Mouse (Mus musculus) monocyte, adult 5-6 weeks (primary cell): ENCODE data around the gene Zfp449. TPM values are rescaled to one million over a fixed set of nuclear protein-coding genes. Genes with fewer than 3 reads are reported as not detected.
"Not testable (repeated sequence)": the region's sequence is repeated elsewhere in the genome, so short reads cannot be mapped to it uniquely, and the experiment has no call there.

ENCODE experiments used
- ATAC-seq: fragments of 153-309, 156-312 bp; replicated peaks from 2 replicates; pipeline ENCODE4 v1.8.0; 2017; ENCODE audit warnings: mild to moderate bottlenecking; ENCODE audit not compliant: low TSS enrichment, insufficient number of reproducible peaks, severe bottlenecking, poor library complexity, low FRiP score
- total RNA-seq: library from RNA; stranded (forward); fragments of 200-1000, 200-491, 200-594 nt; gene quantifications from 3 replicates; pipeline ENCODE4 v1.2.3, GENCODE M21; 2017

Zfp449 gene
- total RNA-seq: 0.29 TPM in 1 of 3 replicates, not detected in the others

GRCm38 (mm10) chrX:56346176-56346931 lies at the start of gene Zfp449:
Gene Zfp449, plus strand, starts transcription at chrX:56346400.
- no peak for ATAC-seq

DNA sequence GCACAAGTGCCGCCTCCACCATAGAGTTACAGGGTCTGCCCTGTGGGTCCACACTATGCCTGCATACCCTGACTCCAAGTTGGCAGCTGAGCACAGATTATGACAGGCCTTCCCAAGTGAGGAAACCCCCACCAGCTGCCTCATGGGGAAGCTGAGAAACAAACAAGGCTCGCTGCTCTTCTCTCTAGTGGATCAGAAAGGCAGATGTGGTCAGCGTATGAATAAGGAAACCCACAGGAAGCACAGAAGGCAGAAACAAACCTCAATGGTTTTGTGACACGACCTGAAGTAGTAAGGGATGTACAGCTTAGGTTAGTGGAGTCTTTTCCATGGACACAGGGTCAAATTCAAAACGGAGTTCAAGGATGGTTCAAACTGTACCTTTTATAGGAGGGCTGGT lies 38.6 kb upstream of the Zfp449 start:
- no peak for ATAC-seq

DNA sequence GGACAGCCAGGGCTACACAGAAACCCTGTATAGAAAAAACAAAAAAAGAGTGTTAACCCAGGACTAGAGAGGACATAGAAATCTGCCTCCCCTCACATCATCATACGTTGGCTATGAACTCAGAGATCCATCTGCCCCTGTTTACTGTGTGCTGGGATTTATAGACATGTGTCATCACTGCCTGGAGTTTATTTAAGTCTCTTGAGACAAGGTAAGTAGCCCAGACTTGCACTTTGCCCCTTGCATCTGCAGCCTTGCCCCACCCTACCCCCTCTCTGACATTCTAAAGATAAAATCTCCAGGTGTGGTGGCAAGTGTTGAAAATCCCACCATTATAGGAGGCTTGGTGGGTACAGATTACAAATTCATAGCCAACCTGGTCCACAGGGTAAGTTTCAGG lies 33.4 kb upstream of the Zfp449 start:
- ATAC-seq: no peak

DNA sequence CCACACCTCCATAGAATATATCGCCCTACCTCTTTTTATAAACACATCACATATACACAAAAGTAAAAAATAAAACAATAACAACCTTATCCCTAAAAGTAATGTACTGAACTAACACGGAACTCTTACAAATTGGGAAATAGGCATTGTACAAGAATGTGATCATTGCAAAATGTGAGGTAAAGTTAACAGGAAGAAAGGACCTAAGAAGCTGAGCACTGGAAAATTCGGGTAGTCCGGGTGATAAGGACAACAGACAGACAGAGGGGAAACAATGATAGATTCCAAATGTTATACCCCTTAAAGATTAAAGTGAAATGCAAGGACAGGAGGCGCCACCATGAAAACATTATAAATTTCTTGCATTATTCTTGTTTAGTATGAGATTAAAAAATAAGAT lies 24.1 kb upstream of the Zfp449 start:
- no peak for ATAC-seq

DNA sequence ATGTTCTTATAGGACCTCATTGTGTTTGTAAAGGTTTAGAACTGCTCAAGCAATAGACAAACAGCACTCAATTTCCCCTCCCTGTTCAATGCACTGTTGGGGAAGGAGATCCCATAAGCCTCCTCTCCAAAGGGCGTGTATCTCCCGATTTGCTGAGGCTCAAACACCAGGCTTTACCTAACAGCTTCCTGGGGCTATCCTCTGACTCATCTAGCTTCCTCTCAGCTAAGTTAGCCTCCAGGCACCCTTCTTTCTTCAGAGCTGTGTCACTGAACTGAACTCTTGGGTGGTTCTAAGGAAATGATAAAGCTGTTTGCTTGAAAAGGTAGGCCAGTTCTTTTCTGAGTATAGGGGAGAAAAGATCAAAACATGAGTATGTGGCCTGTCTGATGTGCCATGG lies 23.5 kb upstream of the Zfp449 start:
- ATAC-seq: no peak

GRCm38 (mm10) chrX:56332046-56332445 lies 14.2 kb upstream of the Zfp449 start:
- no peak for ATAC-seq

DNA sequence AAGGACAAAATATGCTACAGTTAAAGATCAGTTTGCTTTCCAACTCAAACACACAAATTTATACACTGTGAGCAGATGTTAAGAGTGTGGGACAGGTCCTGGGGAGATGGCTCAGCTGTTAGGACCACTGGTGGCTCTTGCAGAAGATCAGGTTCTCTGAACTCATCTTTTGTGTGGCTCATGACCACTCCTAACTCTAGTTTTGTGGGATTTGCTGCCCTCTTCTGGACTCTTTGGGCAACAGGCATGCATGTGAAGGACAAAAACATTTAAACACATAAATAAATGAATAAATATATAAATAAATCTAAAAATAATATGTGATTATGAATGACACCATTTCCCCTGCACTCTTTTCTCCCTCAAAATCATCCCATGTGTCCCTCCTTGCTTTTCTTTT lies 5.9 kb upstream of the Zfp449 start:
- ATAC-seq: no peak

DNA sequence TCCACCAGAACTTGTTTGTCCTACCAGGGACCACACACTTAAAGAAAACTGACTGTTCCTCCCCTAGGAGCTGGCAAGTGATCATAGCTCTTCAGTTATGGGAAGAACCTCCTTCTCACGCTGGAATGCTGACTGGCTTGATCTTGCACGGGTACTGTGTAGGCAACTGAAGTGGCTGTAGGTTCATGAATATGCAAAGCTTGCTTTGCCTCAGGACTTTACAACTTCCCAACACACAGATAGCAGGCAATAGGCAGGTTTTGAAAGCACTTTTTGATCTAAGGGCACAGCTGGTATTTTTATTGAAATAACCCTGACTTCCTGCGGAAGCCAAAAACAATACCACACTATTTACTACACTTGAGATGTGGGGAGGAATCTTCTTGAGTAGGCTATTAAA lies 3.3 kb upstream of the Zfp449 start:
- no peak for ATAC-seq

GRCm38 (mm10) chrX:56346932-56347253 lies 693 bp downstream of the Zfp449 start:
- ATAC-seq: no peak

GRCm38 (mm10) chrX:56374431-56375128 lies 28.4 kb downstream of the Zfp449 start, which contains the start of gene Smim10l2a:
Gene Smim10l2a, plus strand, starts transcription at chrX:56374586.
- ATAC-seq: not testable (repeated sequence)

DNA sequence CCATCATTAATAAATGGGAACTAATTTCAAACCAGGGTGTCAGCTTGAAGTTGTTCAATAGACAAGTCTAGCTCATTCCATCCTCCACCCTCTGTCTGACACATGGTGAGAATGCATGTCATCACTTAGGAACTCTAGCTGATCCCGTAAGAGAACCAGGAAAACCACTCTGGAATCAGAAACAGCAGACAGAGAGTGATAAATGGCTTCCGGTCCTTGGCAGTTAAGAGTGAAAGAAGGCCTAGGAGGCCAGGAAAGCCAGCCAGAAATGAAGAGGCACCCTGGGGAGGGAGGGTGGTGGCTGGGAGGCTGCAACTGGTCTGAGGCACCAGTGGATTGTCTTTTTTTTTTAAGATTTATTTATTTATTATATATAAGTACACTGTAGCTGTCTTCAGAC lies 34.7 kb downstream of the Zfp449 start:
- no peak for ATAC-seq

- ATAC-seq: no peak
These were observed 37.9 kb downstream of the Zfp449 start for GRCm38 (mm10) chrX:56384142-56384541.

DNA sequence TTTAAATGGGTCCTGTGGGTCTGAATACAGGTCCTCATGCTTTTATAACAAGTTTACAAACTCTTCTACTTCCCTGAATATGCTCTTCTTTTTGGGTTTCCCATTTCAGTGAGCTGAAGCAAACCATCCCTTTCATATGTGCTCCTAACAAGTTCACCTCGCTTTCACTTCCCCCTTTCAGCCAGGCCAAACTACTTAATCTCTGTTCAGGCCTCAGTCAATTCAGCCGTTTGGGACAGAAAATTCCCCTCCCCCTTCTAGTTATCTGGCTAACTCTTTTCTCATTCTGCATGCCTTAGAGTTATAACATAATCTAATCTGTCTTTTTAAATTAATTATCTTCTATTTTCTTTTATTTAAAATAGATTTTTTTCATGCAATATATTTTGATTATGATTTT lies 58.4 kb downstream of the Zfp449 start:
- no peak for ATAC-seq

DNA sequence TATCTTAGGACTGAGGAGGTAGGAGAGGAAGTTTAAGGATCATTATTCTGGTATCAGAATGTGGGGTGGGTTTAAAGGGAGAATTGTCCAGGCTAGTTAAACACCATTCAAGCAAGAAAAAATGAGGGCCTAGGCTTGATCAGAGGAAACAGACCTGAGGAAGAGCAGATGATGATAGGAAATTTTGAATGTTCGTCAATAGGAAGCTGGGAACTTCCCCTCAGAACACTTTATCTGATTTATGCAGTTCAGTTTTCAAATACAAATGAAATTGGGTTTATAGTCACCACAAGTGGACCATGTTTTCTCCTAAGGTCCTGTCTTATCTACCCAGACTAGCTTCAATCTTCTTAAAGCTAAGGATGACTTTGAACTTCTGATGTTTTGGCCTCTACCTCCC lies 59.3 kb downstream of the Zfp449 start:
- no peak for ATAC-seq

DNA sequence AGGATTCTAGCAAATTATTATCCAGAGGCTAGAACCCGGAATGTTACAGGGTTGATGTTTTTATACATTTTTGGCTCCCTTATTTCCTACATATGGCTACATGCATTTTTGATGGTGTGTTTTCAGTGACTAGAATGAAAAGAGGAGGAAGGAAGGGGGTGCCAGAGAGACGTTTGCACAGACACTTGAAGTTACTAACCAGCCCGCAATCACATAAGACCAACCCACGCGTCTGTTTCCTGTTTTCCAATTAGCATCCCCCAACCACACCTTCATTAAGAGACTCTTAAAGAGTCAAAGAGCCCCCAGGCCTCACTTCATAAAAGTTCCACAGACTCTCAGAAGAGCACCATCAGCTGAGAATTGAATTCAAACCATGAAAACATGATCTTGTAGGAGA lies 59.9 kb downstream of the Zfp449 start:
- ATAC-seq: no peak

Other genes with a start within 250 kb of the Zfp449 start
- 1.5 to 1.9 TPM (median 1.8 TPM) in 3 replicates for gene 3830403N18Rik, start 209.8 kb upstream of the Zfp449 start, total RNA-seq
- gene Gm773, start 133.5 kb upstream of the Zfp449 start, total RNA-seq: not detected in 3 replicates
- 0.19 TPM in 1 of 3 replicates, not detected in the others for gene Smim10l2a, start 28.2 kb downstream of the Zfp449 start, total RNA-seq
- 8.1 to 16.1 TPM in 2 of 3 replicates, not detected in the other for gene Gm2174, start 101.6 kb downstream of the Zfp449 start, total RNA-seq
- 62.3 to 99.4 TPM (median 94.4 TPM) in 3 replicates for gene Ints6l, start 108.5 kb downstream of the Zfp449 start, total RNA-seq
- not detected in 3 replicates for gene Gm10477, start 178.3 kb downstream of the Zfp449 start, total RNA-seq
- gene Gm648, start 203.2 kb downstream of the Zfp449 start, total RNA-seq: not detected in 3 replicates